Mouse (Mus musculus) brown adipose tissue, adult 24 weeks (tissue): ENCODE data around the gene Fcer1g. TPM values are rescaled to one million over a fixed set of nuclear protein-coding genes. Genes with fewer than 3 reads are reported as not detected.
A peak's percentile ranks its signal among the peaks of the same experiment; 100 is the strongest.

Experiments
- H3K27ac ChIP-seq: fragments of 200-500 bp; replicated peaks from 2 replicates; pipeline ENCODE4 v1.5.1; 2012; ENCODE audit warnings: low read depth, mild to moderate bottlenecking, low read length
- H3K4me1 ChIP-seq: fragments of 200-500 bp; 2 replicates; pipeline ENCODE4 v1.6.1; 2012; ENCODE audit warnings: low read length, mixed read lengths; ENCODE audit not compliant: control insufficient read depth, insufficient read depth, insufficient read length
- H3K4me3 ChIP-seq: fragments of 200-500 bp; 2 replicates; pipeline ENCODE4 v1.5.1; 2012; ENCODE audit warnings: low read depth, mild to moderate bottlenecking, low read length, moderate library complexity; ENCODE audit not compliant: insufficient read depth
- polyA plus RNA-seq: library from polyadenylated mRNA; stranded (reverse); fragments of >200 nt; gene quantifications from 2 replicates; pipeline ENCODE4 v1.2.4, GENCODE M21; 2012; ENCODE audit not compliant: missing spikeins, insufficient read depth, insufficient read length

The Fcer1g gene
- polyA plus RNA-seq, 1 experiment, result 29.3 TPM

- Histone ChIP-seq H3K4me3 (peak overlapping the region; percentile 17; the same call in 1 of the 2 replicates), H3K27ac (peak overlapping the region; percentile 39; the same call in 1 of the 2 replicates), H3K4me1 (peaks cover 10% of the 10 kb centered on the region; the same call in 1 of the 2 replicates)
These were observed 37.9 kb upstream of the Fcer1g start for GRCm38 (mm10) chr1:171272086-171272485.

DNA sequence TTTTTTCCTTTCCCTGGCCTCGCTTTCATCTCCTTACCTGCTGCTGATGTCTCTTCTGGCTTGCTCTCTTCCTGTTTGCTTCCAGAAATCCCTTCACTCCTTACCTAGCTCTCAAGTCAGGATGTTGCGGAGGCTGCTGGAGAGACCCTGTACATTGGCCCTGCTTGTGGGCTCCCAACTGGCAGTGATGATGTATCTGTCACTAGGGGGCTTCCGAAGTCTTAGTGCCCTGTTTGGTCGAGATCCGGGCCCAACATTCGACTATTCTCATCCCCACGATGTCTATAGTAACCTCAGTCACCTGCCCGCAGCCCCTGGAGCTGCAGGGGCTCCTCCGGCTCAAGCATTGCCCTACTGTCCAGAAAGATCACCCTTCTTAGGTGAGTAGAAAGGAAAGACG, 37.5 kb upstream of the Fcer1g start:
- Histone ChIP-seq H3K4me3 (peak overlapping the region; percentile 17; the same call in 1 of the 2 replicates), H3K27ac (peak overlapping the region; percentile 39; the same call in 1 of the 2 replicates), H3K4me1 (peaks cover 10% of the 10 kb centered on the region; the same call in 1 of the 2 replicates)

GRCm38 (mm10) chr1:171271196-171271595, 37.0 kb upstream of the Fcer1g start:
- H3K4me1 ChIP-seq, result peaks cover 10% of the 10 kb centered on the region; the same call in 1 of the 2 replicates
- H3K27ac ChIP-seq, result no peak overlapping the region
- peak overlapping the region; percentile 76 for H3K4me3 ChIP-seq

DNA sequence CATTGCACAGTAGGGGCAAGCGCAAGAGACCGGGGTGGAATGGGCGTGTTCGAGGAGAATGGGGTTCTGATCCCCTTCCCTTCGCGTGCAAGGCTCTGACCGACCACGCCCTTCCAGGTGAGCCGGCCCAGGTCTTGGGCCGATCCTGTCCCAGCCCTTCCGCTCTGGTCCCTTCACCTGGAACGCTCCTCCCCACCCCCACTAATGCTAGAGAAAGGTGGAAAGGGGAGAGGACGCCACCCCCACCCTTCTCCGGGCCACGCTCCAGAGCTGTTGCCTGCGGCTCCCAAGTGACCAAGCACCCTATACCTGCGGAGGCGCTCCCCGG, 36.4 kb upstream of the Fcer1g start:
- H3K4me1 ChIP-seq, result peaks cover 10% of the 10 kb centered on the region; the same call in 1 of the 2 replicates
- peak overlapping the region; percentile 76 for H3K4me3 ChIP-seq
- H3K27ac ChIP-seq, result peak overlapping the region; percentile 28; the same call in 1 of the 2 replicates

DNA sequence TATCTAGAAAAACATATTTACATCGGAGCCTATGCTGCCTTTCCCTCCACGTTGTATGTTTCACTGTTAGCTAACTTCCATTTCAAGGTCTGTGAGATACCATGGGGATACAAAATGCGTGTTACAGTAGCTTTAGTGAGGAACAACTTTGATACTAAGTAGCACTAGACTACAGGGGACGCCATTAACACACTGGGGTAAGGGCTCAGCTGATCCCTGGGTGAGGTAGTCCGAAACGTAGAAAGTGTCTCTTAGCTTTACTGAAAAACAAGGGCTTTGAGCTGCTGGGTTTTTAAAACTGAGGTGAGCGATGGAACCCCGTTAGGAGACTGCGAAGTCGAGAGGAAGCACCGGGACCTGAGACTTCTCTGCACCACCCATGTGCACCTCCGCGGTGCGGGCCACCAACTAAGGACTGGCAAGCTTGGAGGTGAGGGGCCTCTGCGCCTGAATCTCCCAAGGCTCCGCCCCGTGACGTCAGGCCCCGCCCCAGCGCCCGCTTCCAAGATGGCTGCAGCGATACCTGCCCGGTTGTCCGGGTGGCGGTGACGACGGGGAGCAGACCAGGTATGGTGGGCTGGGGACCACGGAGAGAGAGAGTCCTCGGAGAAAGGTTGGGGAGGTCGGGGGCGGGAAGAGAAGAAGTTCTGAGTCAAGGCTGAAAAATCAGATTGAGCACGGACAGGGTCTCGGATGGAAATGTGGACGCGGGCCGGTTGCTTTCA, 35.8 kb upstream of the Fcer1g start, which contains the start of gene B4galt3:
TSS of gene B4galt3 (plus strand) at position 481 of the 725 bp plus-strand sequence.
- Histone ChIP-seq H3K4me3 (peak within 1 kb of the TSS; percentile 76), H3K27ac (peak within 1 kb of the TSS; percentile 69), H3K4me1 (peaks cover 10% of the 10 kb centered on the region; the same call in 1 of the 2 replicates)

- Histone ChIP-seq H3K27ac (no peak overlapping the region), H3K4me1 (peaks cover 10% of the 10 kb centered on the region; the same call in 1 of the 2 replicates), H3K4me3 (no peak overlapping the region)
These were observed 34.2 kb upstream of the Fcer1g start for GRCm38 (mm10) chr1:171268341-171268740.

DNA sequence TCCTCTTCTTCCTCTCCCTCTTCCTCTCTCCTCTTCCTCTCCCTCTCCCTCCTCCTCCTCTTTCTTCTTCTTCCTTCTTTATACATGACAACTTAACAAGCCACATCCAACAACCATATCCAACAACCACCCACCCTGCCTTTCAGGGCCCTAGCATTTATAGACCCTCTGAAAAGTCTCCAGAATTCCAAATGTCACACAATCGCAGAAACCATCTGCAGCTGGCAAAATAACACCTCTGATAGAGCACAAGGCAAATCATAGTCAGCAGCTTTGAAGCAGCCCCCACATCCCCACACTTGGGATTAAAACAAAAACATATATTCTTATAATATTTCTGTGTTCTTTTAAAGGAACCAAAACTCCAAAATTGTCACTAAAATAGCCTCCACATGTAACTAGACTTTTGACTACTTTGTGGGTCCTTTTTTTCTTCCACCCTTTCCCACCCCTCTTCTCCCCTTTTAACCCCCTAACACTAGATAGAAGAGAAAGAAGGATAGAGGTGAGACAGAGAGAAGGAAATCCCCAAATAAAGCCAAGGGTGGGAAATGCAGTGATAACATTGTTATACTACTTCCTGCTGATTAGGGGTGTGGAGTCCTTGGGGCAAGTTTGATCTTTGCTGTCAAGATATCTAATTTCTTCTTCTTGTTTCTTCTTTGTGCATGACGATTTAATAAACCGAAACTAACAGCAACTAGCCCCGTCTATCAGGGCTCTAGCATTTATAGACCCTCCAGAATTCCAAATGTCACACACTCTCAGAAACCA, 32.0 kb upstream of the Fcer1g start:
- Histone ChIP-seq H3K27ac (no peak overlapping the region), H3K4me3 (no peak overlapping the region), H3K4me1 (peaks cover 7% of the 10 kb centered on the region; the same call in 1 of the 2 replicates)

DNA sequence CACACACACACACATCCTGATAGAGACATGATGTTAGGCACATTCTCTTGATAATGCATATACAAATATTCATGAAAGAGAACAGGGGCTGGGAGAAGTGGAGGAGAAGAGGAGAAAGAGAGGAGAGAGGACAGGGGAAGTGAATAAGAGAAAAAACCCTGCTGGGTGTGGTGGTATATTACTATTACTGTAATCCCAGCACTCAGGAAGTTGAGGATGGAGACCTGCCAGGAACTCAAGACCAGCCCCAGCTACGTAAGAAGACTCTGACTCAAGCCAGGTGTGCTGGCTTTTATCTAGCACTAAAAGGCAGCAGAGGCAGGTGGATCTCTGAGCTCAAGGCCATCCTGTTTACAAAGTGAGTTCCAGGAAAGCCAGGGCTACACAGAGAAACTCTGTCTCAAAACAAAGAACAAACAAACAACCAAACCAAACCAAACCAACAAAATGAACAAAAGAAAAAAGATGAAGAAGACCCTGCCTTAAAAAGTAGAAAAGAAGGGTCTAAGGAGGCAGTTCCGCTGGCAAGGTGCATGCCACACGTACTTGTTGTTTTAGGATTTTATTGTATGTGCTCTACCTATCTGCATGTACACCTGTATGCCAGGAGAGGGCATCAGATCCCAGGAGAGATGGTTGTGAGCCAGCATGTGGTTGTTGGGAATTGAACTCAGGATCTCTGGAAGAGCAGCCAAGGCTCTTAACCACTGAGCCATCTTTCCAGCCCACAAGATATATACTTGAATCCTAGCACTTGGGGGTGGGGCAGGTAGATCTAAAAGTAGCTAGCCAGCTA, 29.7 kb upstream of the Fcer1g start:
- peak overlapping the region; percentile 67 for H3K27ac ChIP-seq
- peaks cover 4% of the 10 kb centered on the region; the same call in 1 of the 2 replicates for H3K4me1 ChIP-seq
- no peak overlapping the region for H3K4me3 ChIP-seq

GRCm38 (mm10) chr1:171263185-171263611, 29.0 kb upstream of the Fcer1g start:
- peaks cover 4% of the 10 kb centered on the region; the same call in 1 of the 2 replicates for H3K4me1 ChIP-seq
- H3K27ac ChIP-seq, result peak overlapping the region; percentile 69
- no peak overlapping the region for H3K4me3 ChIP-seq

DNA sequence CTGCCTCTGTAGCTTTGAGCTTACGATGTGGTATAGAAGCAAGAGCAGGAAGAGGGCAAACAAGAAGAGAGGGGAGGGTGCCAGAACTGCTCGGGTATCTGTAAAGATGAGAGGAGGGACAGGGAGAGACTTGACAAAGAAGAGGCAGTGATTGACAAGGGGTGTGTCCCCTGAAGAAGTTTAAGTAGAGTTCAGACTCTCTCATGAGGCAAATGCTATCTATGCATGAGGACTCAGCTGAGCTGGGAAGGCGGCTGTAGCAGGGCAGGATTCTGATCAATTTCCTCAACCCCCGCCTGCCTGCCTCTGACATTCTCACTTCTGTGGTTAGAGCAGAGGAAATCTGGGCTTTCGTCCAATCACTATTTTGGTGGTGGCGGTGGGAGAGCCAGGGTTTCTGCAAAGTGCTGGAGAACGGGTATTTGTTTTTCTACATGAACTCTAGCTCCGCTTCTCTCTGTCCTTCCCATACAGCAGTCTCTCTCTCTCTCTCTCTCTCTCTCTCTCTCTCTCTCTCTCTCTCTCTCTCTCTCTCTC, 28.5 kb upstream of the Fcer1g start:
- Histone ChIP-seq H3K4me3 (peak overlapping the region; percentile 17; the same call in 1 of the 2 replicates), H3K4me1 (peaks cover 4% of the 10 kb centered on the region; the same call in 1 of the 2 replicates), H3K27ac (peak overlapping the region; percentile 69)

DNA sequence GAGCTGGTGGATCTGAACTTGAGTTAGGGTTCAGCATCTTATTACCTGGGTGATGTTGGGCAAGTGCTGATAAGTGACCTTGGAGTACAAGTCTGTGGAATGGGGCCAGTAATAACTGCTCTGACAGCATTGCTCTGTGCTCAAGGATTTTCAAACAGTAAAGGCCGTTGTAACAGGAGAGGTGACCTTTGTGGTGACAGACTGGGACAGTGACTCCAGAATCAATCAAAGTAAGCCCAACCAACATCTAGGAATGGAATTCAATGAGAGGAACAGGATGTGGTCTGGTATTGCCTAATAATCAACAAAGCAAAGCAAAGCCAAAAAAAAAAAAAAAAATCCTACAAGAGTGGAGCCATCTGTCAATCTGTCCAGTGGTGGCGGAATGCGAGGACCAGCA, 26.2 kb upstream of the Fcer1g start:
- no peak overlapping the region for H3K4me3 ChIP-seq
- H3K4me1 ChIP-seq, result peaks cover 4% of the 10 kb centered on the region; the same call in 1 of the 2 replicates
- H3K27ac ChIP-seq, result no peak overlapping the region

DNA sequence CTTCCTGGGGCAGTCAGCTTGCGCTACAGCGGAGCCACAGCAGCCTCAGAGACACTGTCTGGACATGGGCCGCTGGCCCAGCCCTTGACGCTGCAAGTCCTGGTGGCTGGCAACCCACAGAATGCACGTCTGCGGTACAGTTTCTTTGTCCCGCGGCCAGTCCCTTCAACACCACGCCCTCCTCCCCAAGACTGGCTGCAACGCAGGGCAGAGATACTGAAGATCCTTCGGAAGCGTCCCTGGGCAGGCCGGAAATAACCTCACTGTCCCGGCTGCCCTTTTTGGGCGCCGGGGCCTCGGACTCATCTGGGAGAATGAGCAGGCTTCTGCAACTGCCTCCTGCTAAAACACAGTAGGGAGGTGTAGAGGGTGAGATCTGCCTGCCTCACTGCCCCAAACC, 24.8 kb upstream of the Fcer1g start:
- Histone ChIP-seq H3K27ac (no peak overlapping the region), H3K4me3 (no peak overlapping the region), H3K4me1 (peaks cover 4% of the 10 kb centered on the region; the same call in 1 of the 2 replicates)

DNA sequence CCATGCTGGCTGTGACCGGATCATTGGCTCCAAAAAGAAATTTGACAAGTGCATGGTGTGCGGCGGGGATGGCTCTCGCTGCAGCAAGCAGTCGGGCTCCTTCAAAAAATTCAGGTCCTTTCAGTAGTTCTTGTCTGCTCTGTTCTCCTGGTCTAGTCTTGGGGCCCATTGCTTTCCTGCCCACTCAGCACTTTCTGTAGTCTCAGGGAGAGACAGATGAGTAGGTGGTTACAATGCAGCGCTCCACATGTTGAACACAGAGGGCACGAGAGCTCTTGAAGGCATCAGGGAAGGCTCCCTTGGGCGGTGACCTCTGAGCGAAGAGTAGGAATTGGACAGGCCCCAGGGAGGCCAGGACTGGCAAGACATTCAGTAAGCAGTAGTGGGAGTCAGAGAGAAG, 23.6 kb upstream of the Fcer1g start:
- no peak overlapping the region for H3K4me3 ChIP-seq
- no peak overlapping the region for H3K27ac ChIP-seq
- H3K4me1 ChIP-seq, result peaks cover 4% of the 10 kb centered on the region; the same call in 1 of the 2 replicates

DNA sequence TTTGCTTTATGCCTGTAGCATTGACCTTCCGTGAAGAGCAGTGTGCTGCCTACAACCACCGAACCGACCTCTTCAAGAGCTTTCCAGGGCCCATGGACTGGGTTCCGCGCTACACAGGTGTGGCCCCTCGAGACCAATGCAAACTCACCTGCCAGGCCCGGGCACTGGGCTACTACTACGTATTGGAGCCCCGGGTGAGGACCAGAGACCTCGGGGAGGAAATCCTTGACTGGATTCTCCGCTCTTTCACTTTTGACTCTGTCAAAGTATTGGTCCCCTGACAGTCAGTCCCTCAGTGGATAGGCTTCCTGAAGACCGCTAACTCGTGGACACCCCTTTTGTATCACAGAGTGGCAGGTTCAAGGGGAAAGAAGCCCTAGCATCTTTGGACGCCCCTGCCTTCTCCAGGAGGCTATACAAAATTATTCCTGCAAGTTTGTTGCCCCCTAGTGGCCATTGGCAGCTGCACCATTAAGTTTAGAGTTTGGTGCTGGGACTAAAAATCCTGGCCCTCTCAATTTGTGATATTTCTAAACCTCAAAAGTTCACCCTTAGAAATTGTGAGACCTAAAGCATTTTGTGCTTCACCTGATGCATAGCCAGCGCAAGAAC, 22.9 kb upstream of the Fcer1g start:
- Histone ChIP-seq H3K4me1 (peaks cover 3% of the 10 kb centered on the region; the same call in 1 of the 2 replicates), H3K27ac (no peak overlapping the region), H3K4me3 (no peak overlapping the region)
